Mouse (Mus musculus): ENCODE results near the gene Psmd7. TPM values are rescaled to one million over a fixed set of nuclear protein-coding genes. Genes with fewer than 3 reads are reported as not detected.

Psmd7 gene
- polyA plus RNA-seq, 1 experiment from 2014 or later = 120 TPM

MicroRNA genes within 50 kb of the gene (microRNA counts, 519-probe panel; counts per million panel counts)
- 3,574 counts per million, percentile 72 among the panel's probes with 10 or more counts for microRNA mmu-miR-140

Small RNAs within 50 kb of the gene (microRNA-seq; reads per million reads assigned to microRNA genes)
- gene Mir140 = 5,206 reads per million, percentile 89 among the genes with 10 or more reads in this experiment

Other genes starting within 250 kb of the Psmd7 start
- 14.0 and 15.0 TPM in 2 replicates for gene Nqo1, start 185.3 kb downstream of the Psmd7 start, polyA plus RNA-seq (2015; fragmentation: Nextera tagmentation; extraction: Ambion mirVana)
- gene Nob1, start 163.4 kb downstream of the Psmd7 start, polyA plus RNA-seq (2015; fragmentation: Nextera tagmentation; extraction: Ambion mirVana) = 26.0 and 27.1 TPM in 2 replicates
- gene Wwp2, start 152.1 kb downstream of the Psmd7 start, polyA plus RNA-seq (2015; fragmentation: Nextera tagmentation; extraction: Ambion mirVana) = 29.7 and 32.3 TPM in 2 replicates

Measured in liver, embryonic 15.5 days (tissue).